Mouse (Mus musculus): ENCODE data around the gene Naga.
A peak's percentile ranks its signal among the peaks of the same experiment; 100 is the strongest.
"Not testable (repeated sequence)": the region's sequence is repeated elsewhere in the genome, so short reads cannot be mapped to it uniquely, and the experiment has no call there.

Gene Naga

DNA sequence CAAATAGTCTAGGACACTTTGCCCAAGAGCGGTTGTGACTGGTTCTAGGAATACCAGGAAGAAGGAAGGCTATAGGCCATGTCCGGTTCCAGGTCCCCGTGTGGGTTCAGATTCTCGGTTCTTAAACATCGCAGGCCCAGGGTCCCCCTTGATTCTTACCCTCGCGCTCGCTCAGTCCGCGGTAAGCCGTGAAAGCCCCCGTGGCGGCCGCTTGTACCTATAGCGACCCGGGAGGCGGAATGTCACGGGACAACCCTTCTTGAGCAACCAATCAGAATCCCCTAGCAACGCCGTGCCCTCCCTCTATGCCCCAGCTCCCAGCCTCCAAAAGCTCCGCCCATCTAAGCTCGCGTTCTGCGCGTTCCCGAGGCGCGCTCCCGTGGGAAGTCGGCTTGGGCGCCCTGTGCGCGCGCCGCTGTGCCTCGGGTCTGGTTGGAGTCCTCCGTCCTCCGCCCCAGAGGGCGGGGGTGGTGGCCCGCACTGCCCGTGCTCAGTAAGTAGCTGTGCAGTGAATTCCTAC lies at the start of gene Naga, which contains the start of the genes Pheta2 and Smdt1:
Naga (minus strand) TSS at position 333 of the 520 bp plus-strand sequence.
Pheta2 (plus strand) TSS at position 350 of the 520 bp plus-strand sequence.
Smdt1 (plus strand) TSS at position 367 of the 520 bp plus-strand sequence.
- DNase-seq (ENCODE audit: low spot score in 2 of 2): peak; percentile 93 to 96

GRCm38 (mm10) chr15:82385729-82386128 lies 47.0 kb upstream of the Naga start:
- no peak for DNase-seq (ENCODE audit: low spot score in 2 of 2)

- DNase-seq (ENCODE audit: low spot score in 2 of 2): no peak
These were observed 43.7 kb upstream of the Naga start for GRCm38 (mm10) chr15:82382441-82382840.

DNA sequence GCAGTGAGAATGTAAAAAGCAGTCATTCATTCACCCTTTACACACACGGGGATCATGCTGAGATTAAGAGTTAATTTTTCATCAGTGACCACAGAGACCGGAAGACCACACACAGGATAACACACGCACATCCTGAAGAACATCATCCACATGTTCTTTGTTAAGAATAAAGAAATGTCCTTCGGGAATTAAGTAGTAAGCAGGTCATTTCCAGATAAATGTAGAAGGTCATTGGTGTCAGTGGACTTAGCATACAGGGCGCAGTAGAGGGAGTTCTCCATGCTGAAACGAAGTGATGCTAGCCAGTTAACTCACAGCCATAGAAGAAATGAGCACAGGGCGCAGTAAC lies 42.0 kb upstream of the Naga start:
- DNase-seq (ENCODE audit: low spot score in 2 of 2): no peak

DNA sequence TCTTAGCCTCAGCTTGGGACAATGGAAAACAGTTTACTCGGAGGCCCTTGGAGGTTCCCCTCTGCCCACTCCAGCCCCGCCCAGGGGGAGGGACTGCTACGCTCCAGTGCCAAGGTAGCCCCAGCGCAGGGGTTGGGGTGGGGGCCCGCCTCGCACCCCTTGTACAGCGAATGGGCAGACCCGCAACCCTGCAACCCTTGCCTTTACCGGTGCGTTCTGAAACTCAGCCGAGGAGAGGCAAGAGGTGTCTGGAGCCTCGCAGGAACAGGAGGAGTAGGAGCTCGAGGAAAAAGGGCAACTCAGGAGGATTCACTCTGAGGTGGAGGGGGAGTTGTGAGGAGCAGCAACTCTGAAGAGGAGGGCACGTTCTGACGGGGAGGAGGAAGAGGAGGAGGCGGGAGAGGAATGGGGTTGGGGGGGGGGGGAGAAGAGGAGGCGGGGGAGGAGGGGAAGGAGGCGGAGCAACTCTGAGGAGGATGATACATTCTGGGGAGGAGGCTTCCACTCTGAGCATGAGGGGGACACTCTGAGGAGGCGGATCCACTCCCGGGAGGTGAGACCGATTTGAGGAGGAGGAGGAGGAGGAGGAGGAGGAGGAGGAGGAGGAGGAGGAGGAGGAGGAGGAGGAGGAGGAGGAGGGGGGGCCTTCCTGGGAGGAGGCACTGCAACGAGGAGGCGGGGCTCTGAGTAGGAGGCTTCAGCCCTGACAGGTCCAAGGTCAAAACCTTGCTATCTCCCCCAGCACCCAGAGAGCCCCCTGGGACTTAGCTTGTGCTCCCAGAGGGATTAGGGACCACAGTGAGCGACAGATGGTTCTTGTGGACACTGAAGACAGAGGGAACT lies 41.4 kb upstream of the Naga start, which contains the start of gene Cyp2d22:
Cyp2d22 (minus strand) TSS at position 390 of the 843 bp plus-strand sequence.
- DNase-seq (ENCODE audit: low spot score in 2 of 2): peak; percentile 40 to 46

GRCm38 (mm10) chr15:82379511-82379870 lies 40.8 kb upstream of the Naga start:
- DNase-seq (ENCODE audit: low spot score in 2 of 2): no peak

DNA sequence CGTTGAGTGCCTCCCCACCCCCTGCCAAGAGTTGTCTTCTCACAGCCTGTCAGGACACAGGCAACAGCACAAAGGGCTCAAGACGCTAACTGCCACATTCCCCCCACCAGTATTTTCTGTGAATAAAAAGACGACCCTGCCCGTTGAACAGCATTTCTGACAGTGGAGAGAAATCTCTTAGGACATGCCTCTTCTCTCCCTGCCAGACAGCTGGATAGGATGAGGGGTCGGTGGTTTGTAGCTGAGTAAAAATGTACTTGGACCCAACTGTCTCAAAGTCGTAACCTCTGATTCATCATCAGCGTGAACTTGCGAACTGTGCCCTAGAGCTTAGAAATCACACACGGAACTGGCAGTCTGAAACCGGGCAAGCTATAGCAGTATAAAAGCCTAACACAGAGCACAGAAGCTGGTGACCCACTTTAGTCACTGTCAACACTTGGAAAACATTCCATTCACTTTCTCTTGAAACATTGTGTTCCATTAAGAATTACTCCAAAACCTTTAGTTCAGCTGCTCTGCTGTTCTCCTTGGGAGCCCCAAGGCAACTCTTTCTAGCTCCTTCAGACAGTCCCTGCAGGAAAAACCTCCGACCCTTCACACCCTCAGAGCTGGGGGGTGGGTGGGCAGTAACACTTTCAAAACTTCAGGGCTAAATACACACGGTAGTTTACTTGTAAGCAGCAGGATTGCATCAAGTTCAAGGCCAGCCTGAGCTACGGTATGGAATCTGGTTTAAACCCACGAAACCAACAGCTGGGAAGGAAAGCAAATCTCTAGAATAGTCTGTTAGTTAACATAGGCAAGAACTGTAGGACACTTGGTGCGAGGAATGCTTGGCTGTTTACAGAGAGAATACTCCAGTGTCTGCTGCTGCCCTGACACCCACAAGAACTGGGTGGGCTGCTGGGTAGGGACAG lies 39.8 kb upstream of the Naga start:
- DNase-seq (ENCODE audit: low spot score in 2 of 2): no peak

- DNase-seq (ENCODE audit: low spot score in 2 of 2): no peak
These were observed 39.0 kb upstream of the Naga start for GRCm38 (mm10) chr15:82377701-82378100.

DNA sequence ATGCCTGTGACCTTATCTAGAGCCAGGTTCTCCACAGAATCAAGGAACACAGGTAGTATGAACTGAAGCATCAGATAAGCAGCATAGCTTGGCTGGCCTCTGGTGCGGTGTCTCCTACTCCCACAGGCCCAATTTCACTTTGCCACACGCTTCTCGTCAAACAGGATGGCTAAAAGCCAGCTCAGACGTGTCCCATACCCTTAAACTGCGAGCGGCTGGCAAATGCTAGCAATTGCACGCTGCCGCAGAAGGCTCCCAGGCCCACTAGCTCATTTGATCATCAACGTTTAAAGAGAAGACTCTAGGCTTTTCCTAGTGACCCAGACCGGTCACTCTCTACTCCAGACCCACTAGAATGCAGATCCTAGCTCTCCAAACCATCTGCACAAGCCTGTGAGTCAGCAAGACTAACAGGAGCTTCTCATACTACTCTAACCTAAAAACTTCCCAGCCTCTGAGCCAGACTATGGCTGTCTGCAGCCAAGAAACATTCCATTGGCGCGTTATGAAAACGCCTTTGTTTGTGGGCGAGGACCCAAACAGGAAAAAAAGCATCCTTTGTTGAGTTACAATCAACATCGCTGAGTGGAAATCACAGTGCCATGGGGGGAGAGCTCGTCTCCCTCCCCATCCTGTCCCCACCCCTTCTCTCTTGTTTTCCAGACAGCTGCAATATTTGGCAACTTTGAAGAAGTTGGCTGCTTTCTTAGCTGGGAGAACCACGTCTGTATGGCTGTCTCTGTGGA lies 37.8 kb upstream of the Naga start:
- no peak for DNase-seq (ENCODE audit: low spot score in 2 of 2)

- DNase-seq (ENCODE audit: low spot score in 2 of 2): no peak
These were observed 37.1 kb upstream of the Naga start for GRCm38 (mm10) chr15:82375855-82376254.

DNA sequence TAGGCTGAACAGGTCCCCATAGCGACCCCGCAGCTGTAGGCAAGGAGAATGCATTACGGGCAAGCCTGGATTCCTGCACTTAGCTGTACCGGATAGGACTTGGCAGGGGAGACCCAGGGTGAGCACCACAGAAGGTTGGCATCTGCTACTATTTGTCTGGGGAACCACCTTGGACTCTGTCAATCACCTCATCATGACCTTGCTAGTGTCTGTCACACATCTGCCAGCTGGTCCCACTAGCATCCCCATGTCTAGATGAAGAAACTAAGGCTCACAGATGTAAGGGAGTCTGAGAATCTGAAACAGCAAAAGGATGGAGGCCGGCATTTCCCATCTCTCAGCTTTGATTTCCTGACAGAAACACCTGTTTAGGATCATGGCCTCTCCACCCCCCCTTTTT lies 35.7 kb upstream of the Naga start:
- DNase-seq (ENCODE audit: low spot score in 2 of 2): no peak

DNA sequence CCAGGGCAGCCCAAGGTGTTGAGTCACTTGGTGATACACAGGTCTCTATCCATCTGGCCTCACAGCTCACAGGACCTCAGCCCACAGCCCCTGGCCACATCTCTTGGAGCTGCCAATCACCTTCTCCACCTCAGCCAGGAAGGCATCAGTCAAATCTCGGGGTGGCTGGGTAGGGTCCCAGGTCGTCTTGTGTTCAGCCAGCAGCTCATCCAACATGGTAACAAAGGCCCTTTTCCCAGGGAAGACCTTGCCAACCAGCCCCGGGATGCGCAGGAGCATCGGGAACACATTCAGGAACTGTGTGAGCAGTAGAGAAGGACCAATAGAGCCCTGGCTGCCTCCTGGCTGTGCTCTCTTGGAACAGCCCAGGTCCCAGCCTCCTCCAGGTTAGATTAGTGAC lies 34.3 kb upstream of the Naga start:
- no peak for DNase-seq (ENCODE audit: low spot score in 2 of 2)

DNA sequence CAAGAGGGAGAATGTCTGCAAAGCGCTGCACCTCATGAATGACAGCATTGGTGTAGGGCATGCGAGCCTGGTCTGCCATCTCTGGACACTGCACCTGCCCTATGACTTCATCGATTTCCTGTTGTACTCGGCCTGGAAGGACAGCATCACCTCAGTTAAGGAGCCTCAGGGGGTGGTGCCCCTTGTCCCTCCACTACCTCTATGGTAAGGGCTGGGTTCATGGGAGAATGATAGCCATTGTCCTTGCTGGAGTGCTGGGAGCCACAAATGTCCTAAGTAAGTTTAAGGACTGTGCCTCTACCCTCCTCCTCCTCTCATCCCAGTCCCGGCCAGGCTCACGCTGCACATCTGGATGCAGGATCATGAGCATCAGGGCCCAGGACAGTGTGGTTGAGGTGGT lies 33.7 kb upstream of the Naga start:
- DNase-seq (ENCODE audit: low spot score in 2 of 2): no peak

- no peak for DNase-seq (ENCODE audit: low spot score in 2 of 2)
These were observed 30.1 kb upstream of the Naga start for GRCm38 (mm10) chr15:82368851-82369250.

- no peak for DNase-seq (ENCODE audit: low spot score in 2 of 2)
These were observed 29.4 kb upstream of the Naga start for GRCm38 (mm10) chr15:82368146-82368545.

GRCm38 (mm10) chr15:82364561-82364960 lies 25.8 kb upstream of the Naga start:
- not testable (repeated sequence) for DNase-seq (ENCODE audit: low spot score in 2 of 2)

GRCm38 (mm10) chr15:82363801-82364200 lies 25.1 kb upstream of the Naga start:
- DNase-seq (ENCODE audit: low spot score in 2 of 2): not testable (repeated sequence)

GRCm38 (mm10) chr15:82362234-82362633 lies 23.5 kb upstream of the Naga start:
- DNase-seq (ENCODE audit: low spot score in 2 of 2): no peak

DNA sequence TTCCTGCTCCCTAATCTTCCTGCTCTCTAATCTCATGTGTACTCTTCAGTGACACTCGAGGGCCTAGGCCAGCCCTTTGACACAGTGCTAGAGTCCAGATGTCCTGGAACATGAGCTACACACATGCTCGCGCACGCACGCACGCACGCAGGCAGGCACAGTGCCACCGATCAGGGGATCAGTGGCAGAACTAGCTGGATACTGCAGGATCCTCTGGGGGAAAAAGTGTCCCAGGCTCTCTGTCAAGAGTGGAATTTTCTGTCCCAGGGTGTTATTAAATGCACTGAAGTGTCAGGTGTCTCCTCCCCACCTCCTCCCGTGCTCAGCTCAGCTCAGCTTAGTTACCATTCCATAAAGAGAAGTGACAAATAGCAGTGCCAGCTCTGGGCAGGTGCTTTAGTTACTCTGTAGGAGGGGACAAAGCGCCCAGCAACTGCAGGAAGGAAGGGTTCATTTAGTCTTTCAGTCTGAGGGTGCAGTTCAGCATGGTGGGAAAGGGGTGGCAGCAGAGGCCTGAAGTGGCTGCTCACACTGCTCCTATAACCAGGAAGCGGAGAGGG lies 22.8 kb upstream of the Naga start:
- DNase-seq (ENCODE audit: low spot score in 2 of 2): no peak

- DNase-seq (ENCODE audit: low spot score in 2 of 2): no peak
These were observed 19.9 kb upstream of the Naga start for GRCm38 (mm10) chr15:82358431-82359260.

Data from spleen, postnatal 36 days (tissue).